Mouse (Mus musculus) heart, embryonic 10.5 days (tissue): Measurements from ENCODE around the gene Frem1. TPM values are rescaled to one million over a fixed set of nuclear protein-coding genes. Genes with fewer than 3 reads are reported as not detected.

ENCODE experiments used
- DNase-seq: peaks from one replicate; pipeline ENCODE4 v3.0.0-alpha.2; 2017; ENCODE audit warnings: low spot score
- H3K27ac ChIP-seq: fragments of 300-500 bp; sonication (generic); 2 replicates; pipeline ENCODE4 v1.5.1; 2016; ENCODE audit warnings: mild to moderate bottlenecking
- H3K27me3 ChIP-seq: fragments of 300-500 bp; sonication (generic); 2 replicates; pipeline ENCODE4 v1.6.1; 2016; ENCODE audit warnings: mild to moderate bottlenecking; ENCODE audit not compliant: poor library complexity, insufficient read depth, severe bottlenecking
- H3K36me3 ChIP-seq: fragments of 300-500 bp; sonication (generic); 2 replicates; pipeline ENCODE4 v1.6.1; 2016; ENCODE audit warnings: mild to moderate bottlenecking, moderate library complexity
- H3K4me1 ChIP-seq: fragments of 300-500 bp; sonication (generic); 2 replicates; pipeline ENCODE4 v1.6.1; 2016; ENCODE audit warnings: mild to moderate bottlenecking
- H3K4me3 ChIP-seq: fragments of 300-500 bp; sonication (generic); 2 replicates; pipeline ENCODE4 v1.5.1; 2016; ENCODE audit warnings: mild to moderate bottlenecking, moderate library complexity
- H3K9me3 ChIP-seq: fragments of 300-500 bp; sonication (generic); 2 replicates; pipeline ENCODE4 v1.6.1; 2016; ENCODE audit warnings: mild to moderate bottlenecking, moderate library complexity
- WGBS: fragments of 180-500 bp; shearing (Covaris S2); methylation state at CpG from one replicate; pipeline ENCODE4 v1.1.7; 2016; 5-methylcytosine and 5-hydroxymethylcytosine counted together
- polyA plus RNA-seq: library from polyadenylated mRNA; unstranded; fragments of >200 nt; fragmentation: Nextera tagmentation; extraction: Ambion mirVana; gene quantifications from 2 replicates; pipeline ENCODE4 v1.2.1, GENCODE M21; 2016

Gene Frem1
- polyA plus RNA-seq, 1 experiment from 2014 or later = 9.8 TPM

DNA sequence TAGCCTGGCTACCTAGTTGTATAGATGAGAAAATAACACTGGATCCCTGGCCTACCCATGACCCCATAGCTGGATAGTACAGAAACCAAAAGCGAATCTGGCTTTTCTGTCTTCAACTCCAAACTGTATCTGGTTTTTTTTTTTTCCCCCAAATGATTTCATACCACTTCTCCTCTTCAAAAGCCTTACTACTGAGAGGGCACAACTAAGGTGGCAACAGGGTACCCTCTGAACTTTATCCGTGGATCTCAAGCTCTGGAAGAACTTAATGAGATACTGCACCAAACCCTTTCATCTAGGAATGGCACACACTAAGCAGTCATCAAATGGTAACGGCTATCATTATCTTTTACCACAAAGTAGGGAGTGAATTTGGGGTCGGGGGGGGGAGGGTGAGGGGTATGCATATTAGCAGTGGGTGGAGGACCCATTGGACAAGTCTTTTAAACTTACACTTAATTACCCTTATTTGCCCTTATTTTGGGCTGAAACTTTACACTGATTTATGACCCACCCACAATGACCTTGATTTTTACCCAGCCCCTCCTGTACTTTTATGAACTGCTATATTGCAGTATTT lies 193.6 kb downstream of the Frem1 start:
- H3K36me3 ChIP-seq = no peaks in the 10 kb centered on the region

DNA sequence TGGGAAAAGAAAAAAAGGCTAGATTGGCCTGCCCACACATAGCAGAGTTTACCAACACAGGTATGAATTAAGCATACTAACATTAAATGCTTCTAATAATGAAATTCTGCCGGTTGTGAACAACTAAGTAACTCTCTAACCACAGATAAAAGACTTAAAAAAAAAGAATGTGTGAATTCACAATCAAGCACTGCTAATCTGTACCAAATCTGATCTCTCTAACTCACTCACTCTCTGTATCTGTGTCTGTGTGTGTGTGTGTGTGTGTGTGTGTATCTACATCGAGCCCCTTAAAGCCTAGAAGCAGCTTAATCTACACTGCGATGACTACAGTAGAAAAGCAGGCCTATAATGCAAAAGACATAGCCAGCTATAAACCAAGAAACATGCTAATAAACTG lies 195.2 kb downstream of the Frem1 start:
- H3K4me3 ChIP-seq = no peak overlapping the region
- WGBS = 86% methylated on average over 3 of the region's 3 CpGs
- no peak overlapping the region for H3K27ac ChIP-seq
- H3K9me3 ChIP-seq = no peaks in the 10 kb centered on the region
- 0 out of 2 replicates have a peak, but pooled peaks cover 7% of the 10 kb centered on the region for H3K36me3 ChIP-seq
- DNase-seq = no peak
- H3K27me3 ChIP-seq = no peaks in the 10 kb centered on the region
- H3K4me1 ChIP-seq = peaks cover 15% of the 10 kb centered on the region; the same call in 1 of the 2 replicates

More for the DNA sequence above, 193.6 kb downstream of the Frem1 start:
- H3K4me1 ChIP-seq = peaks cover 13% of the 10 kb centered on the region; the same call in 1 of the 2 replicates
- peak overlapping the region; percentile 91 for H3K4me3 ChIP-seq
- no peak for DNase-seq
- H3K27ac ChIP-seq = peak overlapping the region; percentile 97
- 32% methylated on average over 4 of the region's 4 CpGs for WGBS
- no peaks in the 10 kb centered on the region for H3K9me3 ChIP-seq
- no peaks in the 10 kb centered on the region for H3K27me3 ChIP-seq

DNA sequence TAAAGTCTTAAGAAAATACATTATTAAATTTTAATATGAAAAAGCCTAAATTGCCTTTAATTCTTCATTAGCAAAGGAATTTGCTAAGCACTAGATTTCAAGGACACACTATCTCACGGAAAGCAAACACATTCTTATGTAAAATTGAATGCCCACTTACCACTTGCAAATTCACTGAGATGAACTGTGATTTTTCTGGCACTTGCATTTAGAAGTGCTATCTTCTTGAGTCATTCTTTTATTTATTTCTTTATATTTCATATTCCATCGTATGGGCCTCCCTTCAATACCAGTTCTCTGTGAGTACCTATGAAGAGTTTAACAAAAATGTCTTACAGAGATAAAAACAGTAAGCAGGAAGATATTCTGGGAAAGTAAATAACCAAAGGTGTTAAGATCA lies 198.3 kb downstream of the Frem1 start:
- Histone ChIP-seq H3K27ac (no peak overlapping the region), H3K36me3 (0 out of 2 replicates have a peak, but pooled peaks cover 7% of the 10 kb centered on the region), H3K4me3 (no peak overlapping the region), H3K4me1 (peaks cover 27% of the 10 kb centered on the region), H3K27me3 (no peaks in the 10 kb centered on the region), H3K9me3 (no peaks in the 10 kb centered on the region)
- WGBS = 85% methylated on average over 2 of the region's 2 CpGs
- DNase-seq = no peak

DNA sequence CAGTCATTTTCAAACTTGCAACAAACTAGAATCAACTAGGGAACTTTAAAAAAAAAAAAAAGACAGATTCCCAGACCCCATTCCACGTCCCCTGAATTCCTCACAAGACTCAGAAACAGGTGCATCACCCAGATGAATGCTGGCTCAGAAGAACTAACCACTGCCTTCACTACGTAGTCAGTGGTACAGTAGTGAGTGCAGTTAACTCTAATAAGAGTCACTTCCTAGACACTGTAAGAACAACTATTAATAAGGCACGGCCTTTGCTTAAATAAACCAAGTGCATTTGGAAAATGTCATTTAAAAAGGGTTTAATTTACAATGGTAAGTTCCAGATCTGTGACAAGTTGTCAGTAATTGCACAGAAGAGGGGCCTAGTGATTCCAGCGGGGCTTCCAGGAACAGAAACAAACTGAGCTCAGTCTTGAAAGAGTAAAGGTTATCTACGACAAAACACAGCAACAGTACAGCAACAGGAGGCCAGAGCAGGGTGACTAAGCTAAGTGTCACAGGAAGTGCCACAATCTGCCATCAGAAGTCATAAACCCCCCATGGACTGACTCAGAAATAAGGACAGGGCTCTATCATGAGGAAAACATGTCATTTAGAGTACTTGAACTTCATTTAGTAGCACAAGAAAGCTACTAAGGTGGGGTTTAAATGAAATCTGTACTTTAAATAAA lies 203.4 kb downstream of the Frem1 start:
- H3K4me1 ChIP-seq = peaks cover 27% of the 10 kb centered on the region
- DNase-seq = no peak
- H3K4me3 ChIP-seq = no peak overlapping the region
- no peaks in the 10 kb centered on the region for H3K27me3 ChIP-seq
- peaks cover 20% of the 10 kb centered on the region; the same call in 1 of the 2 replicates for H3K36me3 ChIP-seq
- 25% methylated on average over 5 of the region's 5 CpGs for WGBS
- H3K9me3 ChIP-seq = no peaks in the 10 kb centered on the region
- H3K27ac ChIP-seq = peak overlapping the region; percentile 75; the same call in 1 of the 2 replicates

Other genes starting within 250 kb of the Frem1 start
- gene Zdhhc21, start 192.4 kb downstream of the Frem1 start, polyA plus RNA-seq = 13.0 and 15.9 TPM in 2 replicates
- not detected in 2 replicates for gene Cer1, start 167.2 kb downstream of the Frem1 start, polyA plus RNA-seq